In the genomic region with DNA sequence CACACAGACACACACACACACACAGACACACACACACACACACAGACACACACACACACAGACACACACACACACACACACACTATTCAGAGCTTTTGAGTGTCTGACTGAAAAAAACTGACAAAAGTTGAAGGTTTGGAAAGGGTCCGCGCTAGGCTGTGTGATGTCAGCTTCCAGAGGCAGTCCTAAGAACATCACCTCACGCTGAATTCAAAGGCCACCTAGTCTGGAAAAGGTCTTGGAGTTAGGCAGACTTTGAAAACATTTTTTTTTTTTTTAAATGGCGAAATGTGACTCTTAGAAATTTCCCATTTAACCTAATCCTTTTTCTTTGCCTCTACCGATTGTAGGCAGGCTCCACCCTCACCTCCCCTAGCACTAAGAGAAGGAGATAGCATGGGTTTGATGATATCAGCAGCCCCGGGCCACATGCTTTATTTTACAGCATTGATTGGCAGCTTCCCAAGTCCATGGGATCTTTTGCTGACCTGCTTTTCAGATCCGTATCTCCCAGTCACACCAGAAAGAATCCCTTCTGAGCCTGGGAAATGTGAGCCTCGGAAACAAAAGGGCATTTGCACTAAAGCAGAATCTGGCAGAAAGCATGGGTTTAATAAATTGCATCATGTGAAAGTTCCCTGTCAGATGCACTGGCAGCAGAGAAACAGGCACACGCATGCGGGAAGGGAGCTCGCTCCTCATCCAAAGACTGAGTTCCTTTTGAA, we compare ENCODE assay signal across 8 mouse cellular contexts.
A peak's percentile ranks its signal among the peaks of the same experiment; 100 is the strongest.
DNase-seq lines count a peak whose midpoint lies in the region; ATAC-seq lines count a peak whose summit lies in the region.

No protein-coding gene starts in this region.

- DNase-seq in CD4-positive helper T cell, adult 2 months (ENCODE audit: low read depth, low spot score) = peak; percentile 74
- peak; percentile 53 for DNase-seq in adrenal gland, postnatal 10 days
- DNase-seq in layer of hippocampus, adult 9-10 months (ENCODE audit: low spot score) = peak; percentile 15
- peak; percentile 44 for DNase-seq in lung, postnatal 36 days
- DNase-seq in spleen, postnatal 10 days (ENCODE audit: low spot score in 2 of 2) = no peak

- H3K9me3 ChIP-seq in embryonic facial prominence, embryonic 15.5 days (replicated peaks) = no peaks in the 10 kb centered on the region
- H3K9me3 ChIP-seq in hindbrain, embryonic 12.5 days (replicated peaks) = no peaks in the 10 kb centered on the region
- no peaks in the 10 kb centered on the region for H3K9me3 ChIP-seq in stomach, embryonic 16.5 days (replicated peaks; ENCODE audit: control insufficient read depth, low read length)

- H3K4me2 ChIP-seq in embryonic facial prominence, embryonic 15.5 days (replicated peaks) = peak overlapping the region; percentile 52
- peak overlapping the region; percentile 58 for H3K4me2 ChIP-seq in hindbrain, embryonic 12.5 days (replicated peaks)
- H3K4me2 ChIP-seq in stomach, embryonic 16.5 days (ENCODE audit: low read depth, low read length) = peak overlapping the region; percentile 55

- no peak for ATAC-seq in embryonic facial prominence, embryonic 15.5 days (ENCODE audit: insufficient number of reproducible peaks, low FRiP score, low TSS enrichment, low read depth)
- 0 out of 2 replicates have a peak, but pooled peaks have one; percentile 24 for ATAC-seq in hindbrain, embryonic 12.5 days (ENCODE audit: low FRiP score)
- no peak for ATAC-seq in stomach, embryonic 16.5 days (ENCODE audit: insufficient read depth, low FRiP score)

- WGBS in embryonic facial prominence, embryonic 15.5 days = 3% methylated on average over 11 of the region's 11 CpGs
- WGBS in hindbrain, embryonic 12.5 days = 18% methylated on average over 11 of the region's 11 CpGs
- WGBS in stomach, embryonic 16.5 days = 21% methylated on average over 11 of the region's 11 CpGs

- peaks cover 35% of the 10 kb centered on the region for H3K4me1 ChIP-seq in embryonic facial prominence, embryonic 15.5 days
- H3K4me1 ChIP-seq in hindbrain, embryonic 12.5 days = peaks cover 37% of the 10 kb centered on the region
- peaks cover 30% of the 10 kb centered on the region for H3K4me1 ChIP-seq in stomach, embryonic 16.5 days (ENCODE audit: control insufficient read depth, insufficient read depth, low read length)

- peak overlapping the region; percentile 20 for H3K4me3 ChIP-seq in embryonic facial prominence, embryonic 15.5 days (replicated peaks)
- 0 out of 2 replicates have a peak overlapping the region, but pooled peaks have one; percentile 29 for H3K4me3 ChIP-seq in hindbrain, embryonic 12.5 days
- no peak overlapping the region; the same call in 1 of the 2 replicates for H3K4me3 ChIP-seq in stomach, embryonic 16.5 days (replicated peaks; ENCODE audit: low read length)

- no peak overlapping the region for H3K9ac ChIP-seq in embryonic facial prominence, embryonic 15.5 days
- no peak overlapping the region; the same call in 1 of the 2 replicates for H3K9ac ChIP-seq in hindbrain, embryonic 12.5 days
- 0 out of 2 replicates have a peak overlapping the region, but pooled peaks have one; percentile 0 for H3K9ac ChIP-seq in stomach, embryonic 16.5 days (ENCODE audit: low read length)

- no peaks in the 10 kb centered on the region for H3K27me3 ChIP-seq in embryonic facial prominence, embryonic 15.5 days
- no peaks in the 10 kb centered on the region for H3K27me3 ChIP-seq in hindbrain, embryonic 12.5 days
- H3K27me3 ChIP-seq in stomach, embryonic 16.5 days (ENCODE audit: control insufficient read depth, insufficient read depth, low read length) = no peaks in the 10 kb centered on the region

- peak overlapping the region; percentile 90 for H3K27ac ChIP-seq in embryonic facial prominence, embryonic 15.5 days (replicated peaks)
- H3K27ac ChIP-seq in hindbrain, embryonic 12.5 days = peak overlapping the region; percentile 96
- peak overlapping the region; percentile 93 for H3K27ac ChIP-seq in stomach, embryonic 16.5 days (ENCODE audit: low read length)

- no peaks in the 10 kb centered on the region for H3K36me3 ChIP-seq in embryonic facial prominence, embryonic 15.5 days
- H3K36me3 ChIP-seq in hindbrain, embryonic 12.5 days = no peaks in the 10 kb centered on the region
- no peaks in the 10 kb centered on the region for H3K36me3 ChIP-seq in stomach, embryonic 16.5 days (ENCODE audit: control insufficient read depth, insufficient read depth, low read length)

Comparison
In these comparisons a context has a peak if more than half of its experiments do, and no peak if none do; other contexts are left out.
1. DNase-seq: peak in CD4-positive helper T cell, adult 2 months (single experiment), adrenal gland, postnatal 10 days (single experiment), layer of hippocampus, adult 9-10 months (single experiment) and lung, postnatal 36 days (single experiment); none in spleen, postnatal 10 days (0 of 2).
2. Peak in every context shown above with its lines, with median percentiles within 50 percentile points of each other: H3K27ac ChIP-seq and H3K4me2 ChIP-seq.